Mouse (Mus musculus) lung, adult 2 months (tissue): ENCODE measurements around the gene Rhoq.

Source experiments
- CTCF ChIP-seq: fragments of 200-500 bp; IDR thresholded peaks from 2 replicates; pipeline ENCODE4 v1.5.1; 2011; ENCODE audit warnings: mild to moderate bottlenecking, low read length, control low read depth; ENCODE audit not compliant: insufficient read depth
- POLR2A ChIP-seq: fragments of 200-500 bp; IDR thresholded peaks from 2 replicates; pipeline ENCODE4 v1.6.1; 2011; ENCODE audit warnings: low read depth, mild to moderate bottlenecking, control low read depth, low read length, borderline replicate concordance; ENCODE audit errors: extremely low read depth

GRCm38 (mm10) chr17:86937064-86937463 lies 25.8 kb upstream of the Rhoq start:
- TF ChIP-seq POLR2A: no peak
- no peak for TF ChIP-seq CTCF
